ENCODE assay signal across 9 mouse cellular contexts in genomic region chr16:32683343-32683742, GRCm38 (mm10). TPM values are rescaled to one million over a fixed set of nuclear protein-coding genes. Genes with fewer than 3 reads are reported as not detected.
DNase-seq lines count a peak whose midpoint lies in the region; ATAC-seq lines count a peak whose summit lies in the region.
"Had no signal": no experiment of that assay in that cellular context is flagged by ENCODE, and none has a peak within 500 bp of the region (broad histone marks: within the 10 kb centered on the region; RNA-seq: fewer than 3 reads in every experiment).

No protein-coding gene starts in this region.

- WGBS in neural tube, embryonic 13.5 days = 64% methylated on average over 5 of the region's 5 CpGs

- H3K36me3 ChIP-seq in neural tube, embryonic 13.5 days = peaks cover 45% of the 10 kb centered on the region

- H3K4me1 ChIP-seq in neural tube, embryonic 13.5 days (replicated peaks) = no peaks in the 10 kb centered on the region

- no peak overlapping the region for H3K4me2 ChIP-seq in neural tube, embryonic 13.5 days

- no peaks in the 10 kb centered on the region for H3K9me3 ChIP-seq in neural tube, embryonic 13.5 days

- ATAC-seq in cerebellum, adult (ENCODE audit: insufficient number of reproducible peaks, low FRiP score, low TSS enrichment) = peak; percentile 50; the same call in 1 of the 2 replicates
- 0 out of 2 replicates have a peak, but pooled peaks have one; percentile 49 for ATAC-seq in neural tube, embryonic 13.5 days (ENCODE audit: low read depth)
- ATAC-seq in erythroblast, adult 5-6 weeks (replicated peaks; ENCODE audit: low FRiP score, poor library complexity, severe bottlenecking) = peak; percentile 75
- 0 out of 2 replicates have a peak, but pooled peaks have one; percentile 42 for ATAC-seq in monocyte, adult 5-6 weeks (replicated peaks; ENCODE audit: insufficient number of reproducible peaks, low FRiP score, low TSS enrichment, poor library complexity, severe bottlenecking)
- ATAC-seq: Patski had no signal

- H3K4me3 ChIP-seq in neural tube, embryonic 13.5 days = no peak overlapping the region

- no peaks in the 10 kb centered on the region for H3K27me3 ChIP-seq in neural tube, embryonic 13.5 days
- H3K27me3 ChIP-seq: Patski had no signal

- no peak overlapping the region for H3K9ac ChIP-seq in neural tube, embryonic 13.5 days

- DNase-seq in cerebellum, adult 11-12 months = no peak
- no peak for DNase-seq in neural tube, embryonic 10.5 days (ENCODE audit: extremely low spot score, low spot score)
- peak; percentile 72 for DNase-seq in kidney, postnatal 14 days
- no peak for DNase-seq in yolk sac, embryonic 10.5 days (ENCODE audit: low spot score)

- H3K27ac ChIP-seq in neural tube, embryonic 13.5 days (replicated peaks) = no peak overlapping the region

RNA-seq across cellular contexts. Expression of gene Tnk2, which starts 39.7 kb away (rescaled TPM):
- polyA plus RNA-seq in neural tube, embryonic 13.5 days (2015; fragmentation: Nextera tagmentation; extraction: Ambion mirVana) = 20.0 and 21.4 TPM in 2 replicates
- total RNA-seq in erythroblast, adult 5-6 weeks (2015; ENCODE audit: low replicate concordance) = 15.8 and 33.2 TPM in 2 replicates
- 19.6 and 29.7 TPM in 2 replicates for total RNA-seq in erythroblast, adult 5-6 weeks (2017; ENCODE audit: low replicate concordance)
- total RNA-seq in monocyte, adult 5-6 weeks (2017) = 16.2 to 63.7 TPM (median 26.3 TPM) in 3 replicates

RNA-seq across cellular contexts. Expression of gene Muc4, which starts 52.3 kb away (rescaled TPM):
- not detected in 2 replicates for polyA plus RNA-seq in neural tube, embryonic 13.5 days (2015; fragmentation: Nextera tagmentation; extraction: Ambion mirVana)
- not detected in 2 replicates for total RNA-seq in erythroblast, adult 5-6 weeks (2015; ENCODE audit: low replicate concordance)
- total RNA-seq in erythroblast, adult 5-6 weeks (2017; ENCODE audit: low replicate concordance) = 0.14 and 0.26 TPM in 2 replicates
- not detected in 3 replicates for total RNA-seq in monocyte, adult 5-6 weeks (2017)
- polyA plus RNA-seq: Patski had no signal
